Mouse (Mus musculus) skeletal muscle tissue, postnatal 0 days (tissue): Measurements from ENCODE around the gene Sgpp1. TPM values are rescaled to one million over a fixed set of nuclear protein-coding genes. Genes with fewer than 3 reads are reported as not detected.

ENCODE experiments used
- polyA plus RNA-seq: library from polyadenylated mRNA; unstranded; fragments of >200 nt; fragmentation: Nextera tagmentation; extraction: Ambion mirVana; gene quantifications from 2 replicates; pipeline ENCODE4 v1.2.1, GENCODE M21; 2015

Gene Sgpp1
- polyA plus RNA-seq, result 10.9 and 15.7 TPM in 2 replicates

DNA sequence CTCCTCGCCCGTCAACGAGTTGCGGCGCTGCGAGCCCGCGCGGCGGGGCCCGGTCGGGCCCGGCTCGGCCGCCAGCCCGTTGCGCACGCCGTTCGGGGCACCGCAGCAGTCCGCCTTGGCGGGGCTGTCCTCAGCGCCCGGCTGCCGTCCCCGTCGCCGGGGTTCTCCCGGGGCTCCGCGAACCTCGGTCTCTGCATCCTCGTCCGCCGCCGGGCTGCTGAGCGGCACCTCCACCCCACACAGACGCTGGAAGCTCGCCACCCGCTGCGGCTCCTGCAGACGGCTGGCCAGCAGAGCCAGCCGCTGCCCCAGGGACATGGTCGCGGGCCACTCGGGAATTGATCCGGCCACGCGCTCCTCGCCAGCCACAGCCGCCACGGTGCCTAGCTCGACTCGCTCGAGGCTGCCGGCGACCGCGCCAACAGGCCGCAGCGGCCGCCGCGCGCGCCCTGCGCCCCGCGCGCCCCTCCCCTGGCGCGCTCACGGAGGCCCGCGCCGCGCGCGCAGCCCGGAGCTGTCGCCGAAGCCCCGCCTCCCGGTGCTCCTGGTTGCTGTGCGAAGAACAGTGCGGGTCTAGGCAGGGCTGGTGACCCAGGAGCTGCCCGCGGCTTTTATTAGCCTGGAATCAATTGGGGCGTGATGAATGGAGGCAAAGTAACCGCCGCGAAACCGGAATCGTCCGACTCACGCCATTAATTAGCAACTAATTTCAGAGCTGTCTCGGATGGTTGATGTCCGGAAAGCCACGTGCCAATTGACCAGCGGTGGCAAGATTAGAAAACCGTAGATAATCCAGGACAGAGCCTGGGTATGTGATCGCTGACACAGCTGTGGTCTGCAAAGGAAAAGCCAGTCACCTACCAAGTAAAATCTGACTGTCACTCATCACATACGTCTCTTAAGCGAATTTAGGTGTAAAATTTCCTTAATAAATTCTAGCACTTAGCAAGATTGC, at the start of gene Sgpp1:
TSS of gene Sgpp1 (minus strand) at position 484 of the 955 bp plus-strand sequence.

DNA sequence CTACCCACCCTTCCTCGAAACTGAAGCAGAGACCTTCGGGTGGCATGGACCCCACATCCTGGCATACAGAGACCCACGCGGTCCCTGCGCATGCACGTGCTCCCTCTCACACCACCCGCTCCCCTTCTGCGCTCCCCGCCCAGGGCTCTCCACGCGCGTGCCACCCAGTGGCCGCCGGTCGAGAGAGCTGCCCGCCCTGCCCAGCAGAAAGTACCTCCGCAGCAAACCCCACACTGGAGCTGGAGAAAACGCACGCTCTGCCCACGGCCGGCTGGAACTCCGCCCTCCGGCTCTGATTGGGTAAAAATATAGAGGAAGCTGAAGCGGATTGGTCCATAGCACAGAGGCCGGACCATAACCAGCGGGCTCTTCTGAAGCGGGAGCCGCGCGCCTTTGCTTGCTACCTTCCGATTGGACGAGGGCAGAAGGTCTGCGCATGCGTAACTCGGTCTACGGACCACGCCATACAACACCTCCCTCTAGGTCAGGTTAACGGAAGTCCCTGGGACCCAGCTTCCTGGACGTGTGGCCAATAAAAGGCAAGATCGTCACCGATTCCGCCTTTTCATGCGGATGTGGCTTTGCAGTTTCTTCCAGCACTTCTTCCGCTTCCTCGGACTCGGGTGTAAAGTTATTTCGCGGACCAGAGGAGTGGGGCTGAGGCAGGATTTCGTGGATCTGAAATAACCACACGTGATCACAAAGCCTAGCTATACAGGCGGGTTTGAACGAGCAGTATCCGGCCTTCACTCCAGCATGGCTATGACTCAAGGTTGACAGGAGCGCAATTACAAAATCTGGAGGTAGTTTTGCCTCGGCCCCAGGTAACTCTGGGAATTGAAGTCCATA, 66.0 kb downstream of the Sgpp1 start, which contains the start of gene Wdr89:
TSS of gene Wdr89 (minus strand) at position 280 of the 849 bp plus-strand sequence.

Other genes starting within 250 kb of the Sgpp1 start
- 7.3 and 8.3 TPM in 2 replicates for gene Ppp2r5e, start 139.5 kb downstream of the Sgpp1 start, polyA plus RNA-seq
- gene Wdr89, start 66.2 kb downstream of the Sgpp1 start, polyA plus RNA-seq, result 4.4 and 5.4 TPM in 2 replicates
- 12.7 and 13.5 TPM in 2 replicates for gene Syne2, start 82.4 kb upstream of the Sgpp1 start, polyA plus RNA-seq